Comparison of ENCODE assay signal across 8 mouse cellular contexts in genomic region chr3:157534786-157535415, GRCm38 (mm10). TPM values are rescaled to one million over a fixed set of nuclear protein-coding genes. Genes with fewer than 3 reads are reported as not detected.
DNase-seq lines count a peak whose midpoint lies in the region; ATAC-seq lines count a peak whose summit lies in the region.

No protein-coding gene starts in this region.

- peak overlapping the region; percentile 100 for H3K27ac ChIP-seq in embryonic facial prominence, embryonic 10.5 days (replicated peaks)
- H3K27ac ChIP-seq in hindbrain, embryonic 12.5 days, result peak overlapping the region; percentile 92

- H3K4me1 ChIP-seq in embryonic facial prominence, embryonic 10.5 days, result peaks cover 12% of the 10 kb centered on the region
- H3K4me1 ChIP-seq in hindbrain, embryonic 12.5 days, result peaks cover 10% of the 10 kb centered on the region

- peak; percentile 33; the same call in 1 of the 2 replicates for ATAC-seq in cerebellum, adult (ENCODE audit: insufficient number of reproducible peaks, low FRiP score, low TSS enrichment)
- ATAC-seq in hindbrain, embryonic 12.5 days (ENCODE audit: low FRiP score), result peak; percentile 3; the same call in 1 of the 2 replicates

- peaks cover 34% of the 10 kb centered on the region for H3K27me3 ChIP-seq in embryonic facial prominence, embryonic 10.5 days (replicated peaks; ENCODE audit: low read depth, poor library complexity, severe bottlenecking)
- H3K27me3 ChIP-seq in hindbrain, embryonic 12.5 days, result peaks cover 25% of the 10 kb centered on the region

- WGBS in embryonic facial prominence, embryonic 10.5 days, result 5% methylated on average over 15 of the region's 15 CpGs
- 4% methylated on average over 15 of the region's 15 CpGs for WGBS in hindbrain, embryonic 12.5 days

- peak overlapping the region; percentile 88 for H3K4me3 ChIP-seq in embryonic facial prominence, embryonic 10.5 days
- H3K4me3 ChIP-seq in hindbrain, embryonic 12.5 days, result peak overlapping the region; percentile 70

- peak overlapping the region; percentile 62 for H3K4me2 ChIP-seq in hindbrain, embryonic 12.5 days (replicated peaks)

- no peak for DNase-seq in cerebellum, adult 9-10 months
- peak; percentile 77 for DNase-seq in 416B (ENCODE audit: low read depth)
- no peak for DNase-seq in embryonic facial prominence, embryonic 10.5 days (ENCODE audit: low spot score)
- DNase-seq in lung, postnatal 25 days (ENCODE audit: low spot score), result peak; percentile 1
- DNase-seq in urinary bladder, postnatal 25 days (ENCODE audit: low spot score), result no peak
- DNase-seq in right cerebral cortex, postnatal 10 days (ENCODE audit: low spot score in 2 of 2), result no peak

- H3K9me3 ChIP-seq in embryonic facial prominence, embryonic 10.5 days, result no peaks in the 10 kb centered on the region
- H3K9me3 ChIP-seq in hindbrain, embryonic 12.5 days (replicated peaks), result no peaks in the 10 kb centered on the region

- H3K9ac ChIP-seq in hindbrain, embryonic 12.5 days, result peak overlapping the region; percentile 83

- H3K36me3 ChIP-seq in embryonic facial prominence, embryonic 10.5 days (replicated peaks), result peaks cover 37% of the 10 kb centered on the region
- H3K36me3 ChIP-seq in hindbrain, embryonic 12.5 days, result peaks cover 24% of the 10 kb centered on the region; the same call in 1 of the 2 replicates

RNA-seq across cellular contexts. Expression of gene Zranb2, which starts 0.9 kb away (rescaled TPM):
- polyA plus RNA-seq in embryonic facial prominence, embryonic 10.5 days (2016; fragmentation: Nextera tagmentation; extraction: Ambion mirVana), result 109 and 116 TPM in 2 replicates
- 118 and 125 TPM in 2 replicates for polyA plus RNA-seq in hindbrain, embryonic 12.5 days (2016; fragmentation: Nextera tagmentation; extraction: Ambion mirVana)

RNA-seq across cellular contexts. Expression of gene Ptger3, which starts 31.8 kb away (rescaled TPM):
- polyA plus RNA-seq in embryonic facial prominence, embryonic 10.5 days (2016; fragmentation: Nextera tagmentation; extraction: Ambion mirVana), result 0.94 and 1.6 TPM in 2 replicates
- 2.7 and 3.8 TPM in 2 replicates for polyA plus RNA-seq in hindbrain, embryonic 12.5 days (2016; fragmentation: Nextera tagmentation; extraction: Ambion mirVana)

Comparison
In these comparisons a context has a peak if more than half of its experiments do, and no peak if none do; other contexts are left out.
1. DNase-seq: peak in 416B (single experiment) and lung, postnatal 25 days (single experiment); none in cerebellum, adult 9-10 months (single experiment), embryonic facial prominence, embryonic 10.5 days (single experiment), urinary bladder, postnatal 25 days (single experiment) and right cerebral cortex, postnatal 10 days (0 of 2).